Mouse (Mus musculus) spleen, adult 2 months (tissue): ENCODE measurements at regions not wholly inside any gene's neighbourhood (a gene's known extent, or its start where the extent isn't known, plus 50 kb on each side); places are given as distances from the start of the nearest gene placed in this dataset.

Experiments
- DNase-seq, 2 experiments: peaks; one replicate each; pipeline versions ENCODE4 v3.0.0 to v3.0.0-alpha.2; 2012 to 2021; ENCODE audit warnings: low spot score in 2 of 2, low read depth in 1 of 2
- H3K27ac ChIP-seq: fragments of 200-500 bp; 2 replicates; pipeline ENCODE4 v1.5.1; 2012; ENCODE audit warnings: low read length, inconsistent platforms; ENCODE audit not compliant: insufficient read depth
- H3K27me3 ChIP-seq: fragments of 200-500 bp; 2 replicates; pipeline ENCODE4 v1.6.1; 2012; ENCODE audit warnings: mild to moderate bottlenecking, moderate library complexity, low read length, inconsistent platforms; ENCODE audit not compliant: control insufficient read depth, insufficient read depth
- H3K36me3 ChIP-seq: fragments of 200-500 bp; 2 replicates; pipeline ENCODE4 v1.6.1; 2012; ENCODE audit warnings: mild to moderate bottlenecking, low read length, inconsistent platforms; ENCODE audit not compliant: control insufficient read depth, insufficient read depth
- H3K4me1 ChIP-seq: fragments of 200-500 bp; 2 replicates; pipeline ENCODE4 v1.6.1; 2011; ENCODE audit warnings: inconsistent platforms; ENCODE audit not compliant: control insufficient read depth, insufficient read depth, insufficient read length
- H3K4me3 ChIP-seq: fragments of 200-500 bp; 2 replicates; pipeline ENCODE4 v1.5.1; 2011; ENCODE audit warnings: mild to moderate bottlenecking, inconsistent platforms; ENCODE audit not compliant: insufficient read depth, insufficient read length; ENCODE audit errors: extremely low read depth
- CTCF ChIP-seq: fragments of 200-500 bp; IDR thresholded peaks from 2 replicates; pipeline ENCODE4 v1.5.1; 2011; ENCODE audit warnings: mild to moderate bottlenecking, inconsistent platforms; ENCODE audit not compliant: insufficient read depth, insufficient read length, insufficient replicate concordance; ENCODE audit errors: extremely low read depth
- POLR2A ChIP-seq: fragments of 200-500 bp; IDR thresholded peaks from 2 replicates; pipeline ENCODE4 v1.6.1; 2011; ENCODE audit warnings: low read depth, low read length, inconsistent platforms
- WGBS: fragments of 180-500 bp; shearing (Covaris S2); methylation state at CpG from one replicate; pipeline ENCODE4 v1.1.7; 2018; 5-methylcytosine and 5-hydroxymethylcytosine counted together

DNA sequence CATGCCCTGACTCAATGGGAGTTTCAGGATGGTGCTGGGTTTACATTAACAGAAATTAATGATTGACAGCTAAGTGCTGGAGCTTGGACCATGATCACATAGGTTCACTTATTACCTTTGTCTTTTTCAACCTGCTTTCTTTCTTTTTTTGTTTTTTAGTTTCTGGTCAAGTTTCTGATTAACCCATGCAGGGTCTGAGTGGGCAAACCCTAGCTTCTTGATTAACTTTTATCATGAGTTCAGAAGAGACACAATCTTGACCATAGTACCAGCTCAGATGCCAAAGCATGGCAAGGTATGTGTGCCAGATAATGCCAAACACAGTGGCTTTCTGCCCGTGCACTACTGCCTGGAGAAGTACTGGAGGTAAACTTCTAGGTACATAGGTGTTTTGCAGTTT, 482.2 kb downstream of the Gm10295 start:
- no peaks in the 10 kb centered on the region for H3K27me3 ChIP-seq
- DNase-seq, result no peak
- TF ChIP-seq CTCF, result no peak
- TF ChIP-seq POLR2A, result no peak
- no peak overlapping the region for H3K27ac ChIP-seq
- H3K36me3 ChIP-seq, result no peaks in the 10 kb centered on the region
- no peak overlapping the region for H3K4me3 ChIP-seq
- 71% methylated on average over 1 of the region's 1 CpGs for WGBS
- no peaks in the 10 kb centered on the region for H3K4me1 ChIP-seq

DNA sequence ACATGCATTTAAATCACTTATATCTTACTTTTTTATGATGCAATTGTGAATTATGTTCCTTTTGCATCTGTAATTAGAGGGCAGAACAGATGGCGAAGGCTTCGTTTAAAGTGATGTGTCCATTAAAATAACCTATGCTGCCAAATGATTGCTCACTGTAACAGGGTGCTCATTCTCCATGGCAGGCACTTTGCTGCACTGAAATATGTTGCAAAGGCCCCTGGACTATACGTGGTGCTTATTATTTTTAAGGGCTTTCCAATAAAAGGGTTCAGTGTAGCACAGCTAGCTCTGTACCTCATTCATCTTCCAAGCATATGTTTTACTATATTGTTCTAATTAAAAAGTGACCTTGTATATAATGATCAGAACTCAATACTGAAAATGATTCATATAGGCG, 491.3 kb downstream of the Gm10295 start:
- 87% methylated on average over 4 of the region's 4 CpGs for WGBS
- H3K36me3 ChIP-seq, result no peaks in the 10 kb centered on the region

DNA sequence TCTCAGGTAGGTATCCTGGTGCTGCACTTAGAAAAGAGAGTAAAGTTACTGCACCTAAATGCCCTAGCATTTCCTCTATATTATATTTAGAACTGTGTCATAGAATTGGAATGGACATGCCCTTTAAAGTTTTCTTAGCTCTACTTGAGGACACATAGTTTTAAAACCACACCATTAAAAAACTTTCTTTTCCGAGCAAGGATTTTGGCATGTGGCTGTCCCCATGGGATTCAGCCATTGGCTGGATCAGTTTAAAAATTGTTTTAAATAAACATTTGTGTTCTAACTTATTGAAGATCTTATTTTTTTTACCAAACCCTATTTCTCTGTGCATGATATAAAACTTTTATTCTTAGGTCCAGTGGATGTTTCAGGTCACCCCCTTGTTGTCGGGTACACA, 484.2 kb upstream of the Nr2f2 start:
- DNase-seq, result no peak

More for the DNA sequence above, 491.3 kb downstream of the Gm10295 start:
- TF ChIP-seq POLR2A (no peak), CTCF (no peak)
- no peaks in the 10 kb centered on the region for H3K4me1 ChIP-seq
- no peaks in the 10 kb centered on the region for H3K27me3 ChIP-seq
- DNase-seq, result no peak
- H3K27ac ChIP-seq, result no peak overlapping the region
- no peak overlapping the region for H3K4me3 ChIP-seq

DNA sequence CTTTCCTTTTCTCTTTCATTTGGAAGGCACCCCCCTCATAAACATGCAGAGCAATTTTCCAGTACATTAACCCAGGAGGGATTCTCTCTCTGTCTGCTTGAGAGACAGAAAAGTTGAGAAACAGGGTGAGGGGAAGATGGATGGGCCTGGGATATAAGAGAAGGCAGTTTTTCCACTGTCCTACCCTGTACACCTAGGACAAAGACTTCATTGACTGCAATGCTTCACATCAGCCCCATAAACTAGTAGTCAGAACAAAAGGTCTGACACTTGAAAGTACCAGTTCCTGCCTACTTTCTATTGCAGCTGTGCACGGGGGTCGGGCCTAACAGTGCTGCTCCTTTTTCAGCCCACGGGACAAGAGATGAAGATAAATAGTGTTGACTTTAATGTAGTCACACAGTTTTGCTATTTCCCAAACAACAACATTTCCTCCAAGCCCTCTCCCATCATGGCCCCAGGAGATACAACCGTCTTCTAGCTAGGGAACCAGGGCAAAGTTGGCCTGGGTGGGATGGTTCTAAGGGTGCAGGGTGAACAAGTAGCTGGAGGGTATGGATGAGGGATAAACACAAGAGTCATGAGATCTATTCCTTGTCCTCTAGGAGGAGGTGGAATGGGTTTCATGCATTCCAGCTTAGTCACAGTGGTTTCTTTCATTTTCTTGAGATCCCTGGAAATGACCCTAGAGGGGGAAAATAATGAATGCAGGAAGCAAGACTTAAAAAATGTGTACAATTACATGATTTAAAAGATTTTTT, 481.7 kb upstream of the Nr2f2 start:
- H3K4me1 ChIP-seq, result no peaks in the 10 kb centered on the region
- no peak overlapping the region for H3K27ac ChIP-seq
- H3K4me3 ChIP-seq, result no peak overlapping the region
- TF ChIP-seq CTCF, result no peak
- TF ChIP-seq POLR2A, result no peak
- H3K36me3 ChIP-seq, result no peaks in the 10 kb centered on the region
- 80% methylated on average over 4 of the region's 4 CpGs for WGBS
- DNase-seq, result no peak
- no peaks in the 10 kb centered on the region for H3K27me3 ChIP-seq

More for the DNA sequence above, 484.2 kb upstream of the Nr2f2 start:
- TF ChIP-seq CTCF (no peak), POLR2A (no peak)
- Histone ChIP-seq H3K27ac (no peak overlapping the region), H3K4me1 (no peaks in the 10 kb centered on the region), H3K27me3 (no peaks in the 10 kb centered on the region), H3K4me3 (no peak overlapping the region), H3K36me3 (no peaks in the 10 kb centered on the region)
- WGBS, result 91% methylated on average over 2 of the region's 2 CpGs

DNA sequence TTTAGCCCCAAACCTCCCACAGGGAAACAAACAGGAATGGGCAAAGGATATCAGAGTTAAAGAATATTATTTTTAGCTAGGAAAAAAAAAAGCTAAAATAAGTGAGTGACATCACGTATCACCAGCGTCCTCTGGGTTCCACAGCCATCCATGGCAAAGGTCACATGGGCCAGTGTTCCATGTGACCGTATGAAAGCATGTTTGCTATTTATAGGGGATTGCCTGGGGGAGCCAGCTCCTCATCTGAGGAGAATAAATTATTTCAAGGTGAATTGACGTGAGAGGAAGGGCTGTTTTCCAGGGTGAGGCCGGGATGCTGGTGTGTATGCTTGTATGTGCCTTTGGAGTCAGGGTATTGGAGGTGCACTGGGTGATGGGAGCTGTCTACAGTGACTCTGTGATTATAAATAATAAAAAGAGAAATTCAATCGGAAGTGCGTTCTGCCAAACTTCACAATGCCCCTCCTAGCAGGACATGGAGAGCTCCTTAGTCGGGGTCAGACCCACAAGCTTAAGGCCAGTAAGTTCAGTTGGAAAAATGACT, 481.0 kb upstream of the Nr2f2 start:
- TF ChIP-seq CTCF (no peak), POLR2A (no peak)
- no peak for DNase-seq
- Histone ChIP-seq H3K4me1 (no peaks in the 10 kb centered on the region), H3K27ac (no peak overlapping the region), H3K27me3 (no peaks in the 10 kb centered on the region), H3K36me3 (no peaks in the 10 kb centered on the region), H3K4me3 (no peak overlapping the region)
- WGBS, result 89% methylated on average over 8 of the region's 8 CpGs

DNA sequence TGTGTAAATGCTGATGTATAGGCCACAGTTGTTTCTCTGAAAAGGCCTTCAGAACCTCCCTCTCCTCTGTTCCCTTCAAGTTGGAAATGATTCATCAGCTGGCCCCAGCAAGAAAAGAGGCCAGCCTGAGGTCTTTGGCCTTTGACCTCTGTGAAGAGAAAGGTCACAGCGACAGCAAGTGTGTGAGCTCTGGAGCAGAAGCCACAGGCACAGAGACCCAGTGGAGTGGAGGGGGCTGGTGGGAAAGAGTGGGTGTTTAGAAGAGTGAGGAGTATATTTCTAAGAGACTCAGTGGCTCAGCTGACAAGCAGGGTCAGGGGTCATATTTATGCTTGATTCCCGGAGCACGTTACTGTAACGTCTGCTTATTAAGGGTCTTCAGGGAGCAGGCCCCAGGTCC, 479.5 kb upstream of the Nr2f2 start:
- Histone ChIP-seq H3K27me3 (no peaks in the 10 kb centered on the region), H3K36me3 (no peaks in the 10 kb centered on the region), H3K4me3 (no peak overlapping the region), H3K4me1 (no peaks in the 10 kb centered on the region), H3K27ac (no peak overlapping the region)
- no peak for TF ChIP-seq CTCF
- no peak for TF ChIP-seq POLR2A
- no peak for DNase-seq
- 69% methylated on average over 4 of the region's 4 CpGs for WGBS

DNA sequence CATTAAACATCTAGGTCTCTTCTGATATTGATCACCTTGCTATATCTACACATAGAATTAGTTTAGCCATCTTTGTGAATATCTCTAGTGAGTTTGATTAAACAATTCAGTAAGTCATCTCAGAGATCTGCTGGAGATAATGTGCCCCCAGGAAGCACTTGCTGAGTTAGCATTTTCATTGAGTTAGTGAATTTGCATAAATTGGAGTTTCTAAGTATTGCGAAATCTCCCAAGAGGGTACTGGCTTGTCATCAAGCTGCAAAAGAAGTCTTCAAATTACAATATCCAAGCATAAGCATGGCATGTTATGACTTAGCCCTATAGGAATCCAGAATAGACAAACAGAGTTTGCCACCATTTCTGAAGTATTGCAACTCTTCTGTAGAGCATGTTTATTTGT, 473.6 kb upstream of the Nr2f2 start:
- DNase-seq, result no peak
- H3K27me3 ChIP-seq, result no peaks in the 10 kb centered on the region
- no peak overlapping the region for H3K27ac ChIP-seq
- 94% methylated on average over 1 of the region's 1 CpGs for WGBS
- no peaks in the 10 kb centered on the region for H3K36me3 ChIP-seq
- H3K4me1 ChIP-seq, result no peaks in the 10 kb centered on the region
- no peak overlapping the region for H3K4me3 ChIP-seq
- TF ChIP-seq CTCF (no peak), POLR2A (no peak)
